Mouse (Mus musculus): Measurements from ENCODE around the gene Cfdp1. TPM values are rescaled to one million over a fixed set of nuclear protein-coding genes. Genes with fewer than 3 reads are reported as not detected.

The Cfdp1 gene
- polyA plus RNA-seq, 1 experiment, result 111 TPM

- no peak for DNase-seq (ENCODE audit: extremely low spot score in 1 of 2, low spot score in 1 of 2)
Observed at GRCm38 (mm10) chr8:111803362-111803761, 50.7 kb downstream of the Cfdp1 start.

DNA sequence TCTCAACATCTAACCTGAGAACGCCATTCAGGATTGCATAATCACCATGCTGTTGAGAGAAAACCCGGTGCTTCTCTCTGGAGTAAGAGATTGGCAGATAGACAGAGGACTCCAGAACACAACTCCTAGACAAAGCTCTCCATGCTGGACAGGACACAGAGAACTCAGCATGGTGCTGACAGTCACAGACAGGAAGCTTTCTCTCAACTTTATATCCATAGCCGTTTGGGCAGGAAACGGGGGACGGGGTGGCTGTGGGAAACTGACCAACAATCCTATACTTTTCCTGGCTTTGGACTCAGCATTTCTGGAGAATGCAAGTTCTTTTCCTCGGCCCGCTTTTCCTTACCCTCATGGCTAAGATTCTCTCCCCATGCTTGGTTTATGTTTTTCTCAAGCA, 51.8 kb downstream of the Cfdp1 start:
- DNase-seq (ENCODE audit: extremely low spot score in 1 of 2, low spot score in 1 of 2), result no peak

DNA sequence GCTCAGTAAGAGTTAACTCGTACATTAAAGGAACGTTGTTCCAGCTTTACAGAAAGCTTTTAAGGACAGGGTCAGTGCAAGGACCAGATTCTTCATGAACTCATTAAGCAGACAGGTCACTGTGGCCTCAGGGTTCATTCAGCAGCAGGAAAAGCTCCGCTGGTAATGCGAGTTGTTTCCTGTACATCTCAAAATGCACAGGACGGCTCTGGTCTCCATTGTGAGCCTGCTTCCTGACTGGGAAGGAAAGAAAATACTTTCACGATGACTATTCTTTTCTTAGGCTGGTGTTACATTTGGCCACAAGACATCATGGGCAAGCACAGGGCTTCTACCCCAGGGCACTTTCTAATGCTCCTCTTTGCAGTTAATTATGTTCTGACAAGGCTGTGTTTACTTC, 52.6 kb downstream of the Cfdp1 start:
- no peak for DNase-seq (ENCODE audit: extremely low spot score in 1 of 2, low spot score in 1 of 2)

DNA sequence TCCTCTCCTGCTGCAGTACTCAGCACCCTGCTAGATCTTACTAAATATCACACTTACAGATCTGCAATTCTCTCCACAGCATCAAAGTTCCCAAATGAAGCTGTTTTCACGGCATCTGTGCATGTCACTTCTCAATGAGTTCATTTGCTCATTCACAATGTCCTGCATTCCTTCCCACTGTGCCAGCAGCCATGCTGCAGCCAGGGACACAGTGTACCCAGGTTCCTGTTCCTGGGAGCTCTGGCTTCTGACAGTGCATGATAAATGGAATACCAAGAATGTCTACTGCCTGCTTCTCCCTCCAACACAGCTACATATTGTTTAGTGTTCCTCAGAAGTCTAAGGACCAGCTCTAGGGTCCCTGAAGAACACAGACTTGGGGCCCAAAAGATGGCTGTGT, 57.6 kb downstream of the Cfdp1 start:
- DNase-seq (ENCODE audit: extremely low spot score in 1 of 2, low spot score in 1 of 2), result no peak

- no peak for DNase-seq (ENCODE audit: extremely low spot score in 1 of 2, low spot score in 1 of 2)
Observed at GRCm38 (mm10) chr8:111793324-111793917, 60.7 kb downstream of the Cfdp1 start.

- no peak for DNase-seq (ENCODE audit: extremely low spot score in 1 of 2, low spot score in 1 of 2)
Observed at GRCm38 (mm10) chr8:111789639-111790038, 64.5 kb downstream of the Cfdp1 start.

- no peak for DNase-seq (ENCODE audit: extremely low spot score in 1 of 2, low spot score in 1 of 2)
Observed at GRCm38 (mm10) chr8:111789200-111789599, 64.9 kb downstream of the Cfdp1 start.

DNA sequence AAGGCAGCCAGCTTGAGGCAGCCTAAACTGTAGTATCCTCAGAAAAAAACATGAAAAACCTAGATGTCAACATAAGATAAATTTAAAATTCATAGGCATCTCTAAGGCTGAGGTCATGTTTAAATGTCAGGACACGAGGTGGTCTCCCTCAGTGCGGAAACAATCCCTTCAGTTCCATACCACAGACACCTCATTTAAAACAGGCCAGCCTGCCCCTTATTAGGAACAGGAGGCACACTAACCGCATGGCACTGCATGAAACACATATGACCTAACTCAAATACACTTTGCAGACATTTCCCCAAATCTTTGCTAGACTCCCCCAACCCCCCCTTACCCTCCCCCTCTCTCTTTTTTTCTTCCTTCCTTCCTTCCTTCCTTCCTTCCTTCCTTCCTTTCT, 65.6 kb downstream of the Cfdp1 start:
- no peak for DNase-seq (ENCODE audit: extremely low spot score in 1 of 2, low spot score in 1 of 2)

- DNase-seq (ENCODE audit: extremely low spot score in 1 of 2, low spot score in 1 of 2), result no peak
Observed at GRCm38 (mm10) chr8:111788085-111788484, 66.0 kb downstream of the Cfdp1 start.

- DNase-seq (ENCODE audit: extremely low spot score in 1 of 2, low spot score in 1 of 2), result no peak
Observed at GRCm38 (mm10) chr8:111787683-111788082, 66.4 kb downstream of the Cfdp1 start.

DNA sequence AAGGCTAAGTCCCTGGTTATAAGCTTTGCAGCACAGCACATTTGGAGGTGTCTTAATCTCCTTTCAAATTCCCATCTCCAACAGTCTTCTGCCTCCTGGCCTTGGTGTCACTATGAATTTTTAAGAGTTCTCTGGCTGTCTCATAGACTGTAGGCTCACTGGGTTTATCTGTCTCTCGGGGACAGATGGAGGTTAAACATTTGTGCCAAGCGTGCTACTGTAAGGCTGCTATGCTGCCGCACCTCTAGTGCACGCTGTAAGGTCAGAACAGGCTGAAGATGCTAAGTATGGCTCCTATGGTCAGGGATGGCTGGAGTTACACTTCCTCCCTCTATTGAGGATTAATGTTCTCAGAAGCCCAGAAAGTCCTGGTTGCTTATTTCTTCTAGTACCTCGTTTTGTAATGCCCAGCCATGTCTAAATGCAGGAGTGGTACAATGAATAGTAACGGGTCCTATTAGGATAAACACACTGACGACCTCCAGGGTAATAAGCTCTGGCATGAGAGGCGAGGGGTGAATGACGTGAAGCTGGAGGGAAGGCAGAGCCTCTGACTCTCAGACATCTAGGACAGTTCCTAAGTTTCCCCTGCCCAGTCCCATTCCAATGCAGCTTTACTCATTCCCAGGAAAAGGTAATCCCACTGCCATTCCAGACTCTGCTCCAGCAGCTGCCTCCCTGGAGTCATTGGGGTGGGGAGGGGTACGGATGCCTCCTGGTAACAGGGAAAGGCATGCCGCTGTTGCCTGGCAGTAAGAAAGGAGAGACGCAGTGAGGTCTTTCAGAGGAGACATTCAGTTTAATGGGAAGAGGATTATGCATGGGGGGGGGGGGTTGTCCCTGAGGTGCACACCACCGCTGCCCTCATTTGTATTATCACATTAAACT, 67.1 kb downstream of the Cfdp1 start:
- no peak for DNase-seq (ENCODE audit: extremely low spot score in 1 of 2, low spot score in 1 of 2)

DNA sequence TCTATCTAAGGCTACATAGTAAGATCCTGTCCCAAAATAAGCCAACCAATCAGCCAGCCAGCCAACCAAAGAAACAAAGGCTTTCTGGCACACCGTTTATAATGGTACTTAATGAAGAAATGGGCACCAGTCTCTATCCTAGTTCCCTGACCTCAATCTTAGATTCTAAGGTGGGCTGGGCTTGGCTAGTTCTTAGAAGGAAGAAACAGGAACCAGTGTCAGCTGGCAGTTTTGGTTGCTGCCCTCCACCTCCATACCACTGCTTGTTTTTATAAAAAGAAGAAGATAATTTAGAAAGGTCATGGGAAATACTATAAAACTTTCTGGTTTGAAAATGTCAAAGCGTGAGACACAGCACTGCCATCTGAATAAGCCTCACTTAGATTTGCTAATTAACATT, 68.0 kb downstream of the Cfdp1 start:
- no peak for DNase-seq (ENCODE audit: extremely low spot score in 1 of 2, low spot score in 1 of 2)

- DNase-seq (ENCODE audit: extremely low spot score in 1 of 2, low spot score in 1 of 2), result no peak
Observed at GRCm38 (mm10) chr8:111782671-111783394, 71.3 kb downstream of the Cfdp1 start.

- DNase-seq (ENCODE audit: extremely low spot score in 1 of 2, low spot score in 1 of 2), result no peak
Observed at GRCm38 (mm10) chr8:111782161-111782560, 71.9 kb downstream of the Cfdp1 start.

DNA sequence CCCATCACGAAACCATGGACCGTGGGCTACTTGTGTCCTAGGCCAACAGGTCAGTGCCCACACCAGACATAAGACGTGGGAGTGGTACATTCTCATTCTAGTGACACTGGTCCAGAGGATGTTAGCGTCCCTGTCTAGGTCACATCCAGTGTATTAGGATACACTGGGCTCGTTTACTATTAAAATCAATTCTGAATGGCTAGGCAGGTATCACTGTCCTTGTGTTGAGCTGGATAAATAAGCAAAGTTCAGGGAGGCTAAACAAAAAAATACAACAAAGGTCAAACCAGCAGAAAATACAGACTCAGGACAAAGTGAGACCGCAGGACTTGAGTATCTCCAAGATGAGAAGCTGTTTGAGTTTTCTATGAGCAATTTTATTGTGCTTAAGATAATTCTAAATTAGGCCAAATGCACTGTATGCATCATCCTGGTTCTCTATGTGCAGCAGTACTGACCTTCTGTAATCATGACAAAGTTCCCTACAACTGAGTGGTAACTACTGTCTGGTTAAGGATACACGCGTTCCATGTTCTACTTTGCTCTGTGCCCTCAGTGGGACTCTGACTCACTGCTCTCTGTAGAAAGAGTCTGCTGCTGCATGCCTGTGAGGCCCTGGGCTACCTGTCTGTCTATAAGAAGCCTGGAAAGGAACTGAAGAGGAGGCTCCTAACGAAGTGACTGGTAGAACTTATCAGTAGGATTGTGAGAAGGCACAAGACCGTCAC, 73.2 kb downstream of the Cfdp1 start:
- no peak for DNase-seq (ENCODE audit: extremely low spot score in 1 of 2, low spot score in 1 of 2)

- DNase-seq (ENCODE audit: extremely low spot score in 1 of 2, low spot score in 1 of 2), result no peak
Observed at GRCm38 (mm10) chr8:111779690-111780089, 74.4 kb downstream of the Cfdp1 start.

GRCm38 (mm10) chr8:111778801-111779200, 75.3 kb downstream of the Cfdp1 start:
- DNase-seq (ENCODE audit: extremely low spot score in 1 of 2, low spot score in 1 of 2), result no peak

DNA sequence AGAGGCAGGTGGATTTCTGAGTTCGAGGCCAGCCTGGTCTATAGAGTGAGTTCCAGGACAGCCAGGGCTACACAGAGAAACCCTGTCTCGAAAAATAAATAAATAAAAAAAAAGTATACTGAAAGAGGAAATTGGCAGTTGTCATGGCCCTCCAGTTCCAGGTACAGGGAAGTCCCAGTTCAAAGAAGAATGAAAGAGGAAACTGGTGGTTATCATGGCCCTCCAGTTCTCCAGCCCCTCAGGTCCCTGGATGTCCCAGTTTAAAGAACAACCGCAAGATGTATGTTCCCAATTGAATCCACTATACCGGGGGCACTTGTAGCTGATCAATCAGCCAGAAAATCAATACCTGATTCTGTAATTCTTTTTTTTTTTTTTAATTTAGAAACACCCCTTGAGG, 77.6 kb downstream of the Cfdp1 start:
- no peak for DNase-seq (ENCODE audit: extremely low spot score in 1 of 2, low spot score in 1 of 2)

DNA sequence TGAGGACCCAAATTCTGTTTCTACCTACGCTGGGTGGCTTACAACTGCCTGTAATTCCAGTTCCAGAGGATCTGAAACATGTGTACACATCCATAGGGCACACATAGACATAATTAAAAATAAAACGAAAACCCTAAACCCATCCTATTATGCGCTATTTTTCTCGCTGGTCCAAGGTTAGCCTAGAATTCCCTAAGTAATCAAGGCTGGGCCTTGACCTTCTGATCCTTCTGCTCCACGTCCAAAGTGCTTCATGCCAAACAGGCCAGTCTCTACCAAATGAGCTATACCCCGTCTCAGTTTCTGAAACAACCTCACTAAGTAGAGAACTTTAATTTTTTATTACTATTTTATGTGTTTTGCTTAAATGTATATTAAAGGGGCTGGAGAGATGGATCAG, 78.3 kb downstream of the Cfdp1 start:
- no peak for DNase-seq (ENCODE audit: extremely low spot score in 1 of 2, low spot score in 1 of 2)

GRCm38 (mm10) chr8:111773476-111773875, 80.6 kb downstream of the Cfdp1 start:
- DNase-seq (ENCODE audit: extremely low spot score in 1 of 2, low spot score in 1 of 2), result no peak

GRCm38 (mm10) chr8:111773057-111773456, 81.0 kb downstream of the Cfdp1 start:
- no peak for DNase-seq (ENCODE audit: extremely low spot score in 1 of 2, low spot score in 1 of 2)

All from frontal cortex, adult 2 months (tissue).